Mouse (Mus musculus): ENCODE measurements around the gene Osgin1. TPM values are rescaled to one million over a fixed set of nuclear protein-coding genes. Genes with fewer than 3 reads are reported as not detected.

The Osgin1 gene
- polyA plus RNA-seq, 1 experiment from 2014 or later: not detected

GRCm38 (mm10) chr8:119435527-119435926, 1.6 kb downstream of the Osgin1 start:
- WGBS: 87% methylated on average over 7 of the region's 7 CpGs
- H3K36me3 ChIP-seq (ENCODE audit: control insufficient read depth, insufficient read depth, low read length): no peaks in the 10 kb centered on the region

GRCm38 (mm10) chr8:119436331-119436730, 2.4 kb downstream of the Osgin1 start:
- Histone ChIP-seq H3K4me3 (replicated peaks; ENCODE audit: low read depth, low read length) (no peak overlapping the region), H3K4me2 (ENCODE audit: low read length) (no peak overlapping the region), H3K27me3 (ENCODE audit: control insufficient read depth, insufficient read depth, low read length) (no peaks in the 10 kb centered on the region), H3K9me3 (ENCODE audit: control insufficient read depth, low read length) (no peaks in the 10 kb centered on the region), H3K4me1 (ENCODE audit: control insufficient read depth, insufficient read depth, low read length) (no peaks in the 10 kb centered on the region), H3K36me3 (ENCODE audit: control insufficient read depth, insufficient read depth, low read length) (no peaks in the 10 kb centered on the region), H3K27ac (replicated peaks; ENCODE audit: low read depth, low read length) (no peak overlapping the region), H3K9ac (replicated peaks; ENCODE audit: low read length) (no peak overlapping the region)
- DNase-seq (no peak), ATAC-seq (ENCODE audit: low FRiP score, low TSS enrichment) (no peak)
- WGBS: 91% methylated on average over 10 of the region's 10 CpGs

More at GRCm38 (mm10) chr8:119435527-119435926, 1.6 kb downstream of the Osgin1 start:
- Histone ChIP-seq H3K9me3 (ENCODE audit: control insufficient read depth, low read length) (no peaks in the 10 kb centered on the region), H3K27me3 (ENCODE audit: control insufficient read depth, insufficient read depth, low read length) (no peaks in the 10 kb centered on the region), H3K4me1 (ENCODE audit: control insufficient read depth, insufficient read depth, low read length) (no peaks in the 10 kb centered on the region), H3K27ac (replicated peaks; ENCODE audit: low read depth, low read length) (no peak overlapping the region), H3K9ac (replicated peaks; ENCODE audit: low read length) (no peak overlapping the region), H3K4me3 (replicated peaks; ENCODE audit: low read depth, low read length) (no peak overlapping the region), H3K4me2 (ENCODE audit: low read length) (no peak overlapping the region)
- DNase-seq: no peak
- no peak for ATAC-seq (ENCODE audit: low FRiP score, low TSS enrichment)

- Histone ChIP-seq H3K9ac (replicated peaks; ENCODE audit: low read length) (no peak overlapping the region), H3K4me1 (ENCODE audit: control insufficient read depth, insufficient read depth, low read length) (no peaks in the 10 kb centered on the region), H3K36me3 (ENCODE audit: control insufficient read depth, insufficient read depth, low read length) (no peaks in the 10 kb centered on the region), H3K4me3 (replicated peaks; ENCODE audit: low read depth, low read length) (no peak overlapping the region), H3K27ac (replicated peaks; ENCODE audit: low read depth, low read length) (no peak overlapping the region), H3K27me3 (ENCODE audit: control insufficient read depth, insufficient read depth, low read length) (no peaks in the 10 kb centered on the region), H3K4me2 (ENCODE audit: low read length) (no peak overlapping the region), H3K9me3 (ENCODE audit: control insufficient read depth, low read length) (no peaks in the 10 kb centered on the region)
- WGBS: 22% methylated on average over 9 of the region's 9 CpGs
- no peak for ATAC-seq (ENCODE audit: low FRiP score, low TSS enrichment)
- no peak for DNase-seq
These were observed 3.0 kb downstream of the Osgin1 start for GRCm38 (mm10) chr8:119436933-119437332.

- H3K9ac ChIP-seq (replicated peaks; ENCODE audit: low read length): no peak overlapping the region
- no peak overlapping the region for H3K4me2 ChIP-seq (ENCODE audit: low read length)
- no peak overlapping the region for H3K4me3 ChIP-seq (replicated peaks; ENCODE audit: low read depth, low read length)
- H3K36me3 ChIP-seq (ENCODE audit: control insufficient read depth, insufficient read depth, low read length): no peaks in the 10 kb centered on the region
- H3K27me3 ChIP-seq (ENCODE audit: control insufficient read depth, insufficient read depth, low read length): no peaks in the 10 kb centered on the region
- 70% methylated on average over 11 of the region's 11 CpGs for WGBS
- no peaks in the 10 kb centered on the region for H3K9me3 ChIP-seq (ENCODE audit: control insufficient read depth, low read length)
- ATAC-seq (ENCODE audit: low FRiP score, low TSS enrichment): no peak
- no peaks in the 10 kb centered on the region for H3K4me1 ChIP-seq (ENCODE audit: control insufficient read depth, insufficient read depth, low read length)
- H3K27ac ChIP-seq (replicated peaks; ENCODE audit: low read depth, low read length): no peak overlapping the region
- no peak for DNase-seq
These were observed 3.6 kb downstream of the Osgin1 start for GRCm38 (mm10) chr8:119437506-119437905.

GRCm38 (mm10) chr8:119438876-119439275, 5.0 kb downstream of the Osgin1 start:
- 85% methylated on average over 6 of the region's 6 CpGs for WGBS

GRCm38 (mm10) chr8:119439424-119439823, 5.5 kb downstream of the Osgin1 start:
- H3K4me1 ChIP-seq (ENCODE audit: control insufficient read depth, insufficient read depth, low read length): no peaks in the 10 kb centered on the region
- 96% methylated on average over 2 of the region's 2 CpGs for WGBS
- ATAC-seq (ENCODE audit: low FRiP score, low TSS enrichment): no peak
- no peaks in the 10 kb centered on the region for H3K27me3 ChIP-seq (ENCODE audit: control insufficient read depth, insufficient read depth, low read length)
- H3K4me3 ChIP-seq (replicated peaks; ENCODE audit: low read depth, low read length): no peak overlapping the region
- H3K4me2 ChIP-seq (ENCODE audit: low read length): no peak overlapping the region
- no peak overlapping the region for H3K27ac ChIP-seq (replicated peaks; ENCODE audit: low read depth, low read length)
- no peak for DNase-seq
- no peak overlapping the region for H3K9ac ChIP-seq (replicated peaks; ENCODE audit: low read length)
- H3K9me3 ChIP-seq (ENCODE audit: control insufficient read depth, low read length): no peaks in the 10 kb centered on the region
- no peaks in the 10 kb centered on the region for H3K36me3 ChIP-seq (ENCODE audit: control insufficient read depth, insufficient read depth, low read length)

More at GRCm38 (mm10) chr8:119438876-119439275, 5.0 kb downstream of the Osgin1 start:
- Histone ChIP-seq H3K36me3 (ENCODE audit: control insufficient read depth, insufficient read depth, low read length) (no peaks in the 10 kb centered on the region), H3K27me3 (ENCODE audit: control insufficient read depth, insufficient read depth, low read length) (no peaks in the 10 kb centered on the region), H3K9me3 (ENCODE audit: control insufficient read depth, low read length) (no peaks in the 10 kb centered on the region), H3K4me3 (replicated peaks; ENCODE audit: low read depth, low read length) (no peak overlapping the region), H3K27ac (replicated peaks; ENCODE audit: low read depth, low read length) (no peak overlapping the region), H3K9ac (replicated peaks; ENCODE audit: low read length) (no peak overlapping the region), H3K4me1 (ENCODE audit: control insufficient read depth, insufficient read depth, low read length) (no peaks in the 10 kb centered on the region), H3K4me2 (ENCODE audit: low read length) (no peak overlapping the region)
- no peak for ATAC-seq (ENCODE audit: low FRiP score, low TSS enrichment)
- DNase-seq: no peak

- Histone ChIP-seq H3K4me2 (ENCODE audit: low read length) (no peak overlapping the region), H3K4me1 (ENCODE audit: control insufficient read depth, insufficient read depth, low read length) (no peaks in the 10 kb centered on the region), H3K27me3 (ENCODE audit: control insufficient read depth, insufficient read depth, low read length) (no peaks in the 10 kb centered on the region), H3K27ac (replicated peaks; ENCODE audit: low read depth, low read length) (no peak overlapping the region), H3K4me3 (replicated peaks; ENCODE audit: low read depth, low read length) (no peak overlapping the region), H3K9ac (replicated peaks; ENCODE audit: low read length) (no peak overlapping the region), H3K9me3 (ENCODE audit: control insufficient read depth, low read length) (no peaks in the 10 kb centered on the region), H3K36me3 (ENCODE audit: control insufficient read depth, insufficient read depth, low read length) (no peaks in the 10 kb centered on the region)
- 60% methylated on average over 7 of the region's 7 CpGs for WGBS
- DNase-seq (no peak), ATAC-seq (ENCODE audit: low FRiP score, low TSS enrichment) (no peak)
These were observed 5.9 kb downstream of the Osgin1 start for GRCm38 (mm10) chr8:119439893-119440249.

- H3K4me2 ChIP-seq (ENCODE audit: low read length): no peak overlapping the region
- H3K9me3 ChIP-seq (ENCODE audit: control insufficient read depth, low read length): no peaks in the 10 kb centered on the region
- no peaks in the 10 kb centered on the region for H3K27me3 ChIP-seq (ENCODE audit: control insufficient read depth, insufficient read depth, low read length)
- DNase-seq (peak; percentile 92), ATAC-seq (ENCODE audit: low FRiP score, low TSS enrichment) (0 out of 2 replicates have a peak, but pooled peaks have one; percentile 40)
- no peaks in the 10 kb centered on the region for H3K4me1 ChIP-seq (ENCODE audit: control insufficient read depth, insufficient read depth, low read length)
- WGBS: 14% methylated on average over 16 of the region's 16 CpGs
- no peaks in the 10 kb centered on the region for H3K36me3 ChIP-seq (ENCODE audit: control insufficient read depth, insufficient read depth, low read length)
- no peak overlapping the region for H3K9ac ChIP-seq (replicated peaks; ENCODE audit: low read length)
- H3K4me3 ChIP-seq (replicated peaks; ENCODE audit: low read depth, low read length): no peak overlapping the region
- H3K27ac ChIP-seq (replicated peaks; ENCODE audit: low read depth, low read length): no peak overlapping the region
These were observed 6.5 kb downstream of the Osgin1 start for GRCm38 (mm10) chr8:119440250-119440951.

- ATAC-seq (ENCODE audit: low FRiP score, low TSS enrichment) (0 out of 2 replicates have a peak, but pooled peaks have one; percentile 18), DNase-seq (no peak)
- no peak overlapping the region for H3K4me2 ChIP-seq (ENCODE audit: low read length)
- H3K36me3 ChIP-seq (ENCODE audit: control insufficient read depth, insufficient read depth, low read length): no peaks in the 10 kb centered on the region
- H3K27me3 ChIP-seq (ENCODE audit: control insufficient read depth, insufficient read depth, low read length): no peaks in the 10 kb centered on the region
- no peak overlapping the region for H3K4me3 ChIP-seq (replicated peaks; ENCODE audit: low read depth, low read length)
- H3K9ac ChIP-seq (replicated peaks; ENCODE audit: low read length): no peak overlapping the region
- H3K9me3 ChIP-seq (ENCODE audit: control insufficient read depth, low read length): no peaks in the 10 kb centered on the region
- WGBS: 74% methylated on average over 1 of the region's 1 CpGs
- no peak overlapping the region for H3K27ac ChIP-seq (replicated peaks; ENCODE audit: low read depth, low read length)
- no peaks in the 10 kb centered on the region for H3K4me1 ChIP-seq (ENCODE audit: control insufficient read depth, insufficient read depth, low read length)
These were observed 7.0 kb downstream of the Osgin1 start for GRCm38 (mm10) chr8:119440952-119441270.

Measured in midbrain, embryonic 14.5 days (tissue).